Mouse (Mus musculus) embryo, embryonic 10 days (tissue): ENCODE results near the gene Adamts15.

Experiments
- DNase-seq: peaks from one replicate; pipeline ENCODE4 v3.0.0-alpha.2; 2015; ENCODE audit warnings: low spot score

Adamts15 gene

DNA sequence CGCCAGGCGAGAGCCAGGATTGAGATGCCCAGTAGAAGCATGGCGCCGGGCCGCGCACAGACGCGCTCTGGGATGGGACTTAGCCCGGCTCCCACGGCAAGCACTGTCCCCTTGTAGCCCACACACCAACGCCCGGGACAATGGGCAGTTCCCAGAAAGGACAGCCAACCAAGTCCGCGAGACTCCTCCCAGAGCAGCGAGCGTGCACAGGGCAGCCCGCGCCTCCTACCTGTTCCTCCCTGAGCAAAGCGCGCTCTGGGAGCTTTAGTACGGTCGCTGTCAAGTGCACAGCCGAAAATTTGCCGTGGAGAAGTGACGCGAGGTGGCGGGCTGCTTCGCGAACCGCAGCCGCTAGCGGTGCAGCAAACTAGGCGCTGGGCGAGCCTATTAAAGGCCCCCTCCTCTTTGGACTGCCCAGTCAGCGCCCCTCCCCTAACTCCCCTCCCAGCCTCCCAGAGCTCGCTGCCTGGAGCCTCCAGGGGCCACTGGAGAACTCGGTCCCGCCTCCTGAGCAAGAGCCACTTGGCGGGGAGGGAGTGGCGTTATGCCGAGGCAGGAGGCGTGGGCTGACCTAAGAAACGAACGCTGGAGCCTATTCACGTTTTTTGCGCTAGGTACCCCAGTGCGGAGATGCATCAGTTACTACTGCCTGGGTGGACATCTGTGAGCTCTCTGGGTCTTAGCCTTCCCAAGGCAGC lies at the start of gene Adamts15:
TSS of gene Adamts15 (minus strand) at position 256 of the 698 bp plus-strand sequence.
- peak; percentile 84 for DNase-seq

DNA sequence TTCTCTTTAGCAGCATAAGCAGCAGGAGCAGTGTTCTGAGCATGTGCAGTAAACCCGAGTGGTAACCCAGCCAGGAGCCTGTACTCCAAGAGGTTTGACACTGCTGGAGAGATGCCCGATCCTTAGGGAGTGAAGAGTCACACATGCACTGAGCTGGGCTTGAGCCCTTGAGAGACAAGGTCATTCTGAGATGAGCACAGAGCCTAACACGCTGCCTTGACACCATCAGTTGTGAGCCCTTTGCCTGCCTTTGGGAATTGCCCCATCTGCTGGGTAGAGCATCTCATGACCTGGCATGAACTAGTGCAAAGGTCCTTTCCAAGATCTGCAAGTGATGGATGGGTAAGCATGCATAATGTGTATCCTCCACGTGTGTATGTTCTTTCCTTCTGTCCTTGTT lies 49.7 kb upstream of the Adamts15 start:
- DNase-seq: no peak

DNA sequence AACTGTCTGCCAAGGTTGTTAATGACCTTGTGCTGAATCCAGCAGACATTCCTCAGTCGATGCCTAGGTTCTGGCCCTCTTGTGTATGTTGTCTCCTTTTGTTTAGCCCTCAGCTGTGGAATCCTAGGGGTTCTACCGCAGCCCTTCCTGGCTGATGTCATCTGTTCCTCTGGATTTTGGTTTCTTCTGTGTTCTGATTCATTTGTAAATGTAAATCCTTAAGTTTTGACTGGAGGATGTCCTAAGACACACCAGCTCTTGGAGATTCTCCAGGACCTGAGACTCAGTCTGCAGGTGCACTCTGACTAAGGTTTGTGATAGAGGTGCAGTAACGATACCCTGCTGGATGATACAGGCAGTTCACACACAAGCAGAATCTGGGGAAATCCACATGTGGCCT lies 47.7 kb upstream of the Adamts15 start:
- no peak for DNase-seq

DNA sequence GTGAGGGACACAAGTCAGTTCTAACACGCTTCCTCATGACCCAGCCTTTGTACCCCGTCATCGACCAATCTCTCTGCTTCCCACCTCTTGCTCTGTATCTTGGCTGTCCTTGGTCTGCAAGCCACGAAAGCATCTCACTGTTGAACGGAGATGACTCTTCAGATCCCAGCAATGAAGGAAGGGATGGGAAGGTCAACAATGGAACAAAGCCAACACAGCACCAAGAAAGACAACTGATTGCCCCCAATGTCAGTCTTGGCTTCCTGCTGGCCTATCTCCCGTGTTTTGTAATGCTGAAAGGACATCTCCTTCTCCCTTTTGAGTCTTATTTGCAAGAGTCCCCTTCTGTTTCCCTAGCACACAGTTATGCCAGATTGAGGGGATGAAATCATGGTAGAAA lies 45.9 kb upstream of the Adamts15 start:
- DNase-seq: no peak

DNA sequence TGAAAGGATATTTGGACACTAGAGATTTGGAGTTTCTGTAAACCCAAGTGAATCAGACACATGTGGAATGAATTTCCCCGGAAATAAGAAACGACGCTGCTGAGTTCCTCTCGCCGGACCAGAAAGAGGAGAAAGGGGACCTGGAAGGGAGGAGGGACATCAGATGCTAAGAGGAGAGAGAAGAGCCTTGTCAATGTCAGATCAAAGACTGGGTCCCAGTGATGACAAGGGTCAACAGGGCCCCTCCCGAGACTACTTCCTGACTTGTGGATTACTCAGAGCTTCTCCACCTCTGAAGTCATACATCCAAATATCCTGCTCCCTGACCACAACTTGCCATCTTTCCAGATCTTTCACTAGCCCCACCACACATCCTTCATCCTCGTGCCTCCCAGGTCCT lies 44.6 kb upstream of the Adamts15 start:
- DNase-seq: no peak

DNA sequence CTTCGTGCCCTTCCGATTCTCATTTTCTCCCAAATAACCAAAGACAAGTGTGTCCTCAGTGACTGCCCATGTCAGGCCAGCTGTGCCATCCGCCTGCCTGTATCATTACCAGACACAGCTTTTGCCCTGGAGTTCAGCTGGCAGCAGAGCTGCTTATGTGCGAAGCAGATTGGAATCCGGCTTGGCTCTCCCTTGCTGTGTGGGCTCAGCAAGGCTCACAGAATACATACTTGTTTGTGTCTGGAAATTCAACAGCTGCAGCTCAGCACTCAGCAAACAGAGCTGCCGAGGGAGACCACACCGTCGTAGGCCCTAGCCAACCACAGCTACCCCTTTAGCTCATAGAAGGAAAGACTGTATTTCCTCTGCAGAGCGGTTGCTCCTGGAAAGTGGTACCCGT lies 42.4 kb upstream of the Adamts15 start:
- no peak for DNase-seq

DNA sequence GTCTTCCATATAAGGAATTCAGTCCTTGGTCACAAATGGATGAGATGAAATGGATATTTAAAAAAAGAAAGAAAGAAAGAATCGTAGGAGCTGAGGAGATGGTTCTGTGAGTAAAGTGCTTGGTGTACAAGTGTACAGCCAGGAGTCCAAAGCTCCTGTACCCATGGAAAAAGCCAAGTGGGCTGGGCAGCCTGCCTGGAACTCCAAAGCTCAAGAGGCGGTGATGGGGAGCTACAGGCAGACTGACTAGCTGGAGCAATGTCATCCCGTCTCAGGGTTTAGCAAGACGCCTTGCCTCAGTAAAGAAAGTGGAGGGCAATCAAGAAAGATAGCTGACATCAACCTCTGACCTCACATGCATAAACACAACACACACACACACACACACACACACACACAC lies 41.5 kb upstream of the Adamts15 start:
- no peak for DNase-seq

DNA sequence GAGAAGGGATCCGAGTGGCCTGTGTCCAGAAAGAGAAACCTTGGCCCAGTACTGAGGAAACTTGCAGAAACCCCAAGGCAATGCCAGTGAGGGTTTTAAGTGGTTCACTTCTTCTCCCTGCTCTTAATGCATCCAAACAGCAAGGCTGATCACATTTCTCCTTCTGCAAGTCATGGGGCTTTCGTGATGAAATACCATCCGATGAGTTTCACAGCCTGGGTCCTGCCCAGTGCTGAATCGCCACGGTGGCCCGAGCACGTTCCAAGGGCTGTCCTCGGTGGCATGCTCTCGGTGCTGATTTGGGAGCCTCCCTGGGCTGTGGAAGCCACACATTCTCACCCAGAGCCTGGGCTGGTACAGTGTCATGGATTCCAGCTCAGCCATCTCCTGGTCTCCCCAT lies 33.0 kb upstream of the Adamts15 start:
- no peak for DNase-seq

DNA sequence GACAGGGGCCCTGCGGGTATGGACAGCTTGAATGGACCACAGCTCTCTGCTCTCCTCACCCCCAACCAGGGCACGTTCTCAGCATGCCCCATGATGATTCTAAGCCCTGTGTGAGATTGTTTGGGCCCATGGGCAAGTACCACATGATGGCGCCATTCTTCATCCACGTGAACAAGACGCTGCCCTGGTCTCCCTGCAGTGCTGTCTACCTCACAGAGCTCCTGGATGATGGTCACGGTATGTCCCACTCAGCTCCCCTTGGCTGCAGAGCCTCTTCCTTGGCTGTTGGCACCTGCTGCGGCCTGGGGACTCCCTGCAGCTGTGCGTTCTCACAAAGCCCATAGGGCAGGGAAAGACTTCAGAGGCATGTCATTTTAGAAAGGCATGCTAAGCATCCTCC lies 31.0 kb upstream of the Adamts15 start:
- peak; percentile 49 for DNase-seq

DNA sequence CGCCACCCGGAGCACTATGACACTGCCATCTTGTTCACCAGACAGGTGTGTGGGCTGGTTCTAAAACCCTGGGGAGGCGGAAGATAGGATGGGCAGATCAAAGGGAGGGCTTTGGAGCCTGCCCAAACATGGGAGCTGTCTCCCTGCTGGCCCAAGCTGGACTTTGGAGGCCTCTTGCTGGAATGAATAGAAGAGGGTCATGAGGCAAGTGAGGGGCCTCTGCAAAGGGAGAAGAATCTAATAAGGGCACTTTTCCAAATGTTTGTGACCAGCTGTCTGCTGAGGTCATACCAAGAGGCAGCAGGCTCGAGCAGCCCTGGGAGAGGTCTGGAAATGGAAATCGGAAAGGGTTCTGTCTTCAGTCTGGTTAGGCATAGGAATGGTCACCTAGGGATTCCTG lies 29.2 kb upstream of the Adamts15 start:
- no peak for DNase-seq

DNA sequence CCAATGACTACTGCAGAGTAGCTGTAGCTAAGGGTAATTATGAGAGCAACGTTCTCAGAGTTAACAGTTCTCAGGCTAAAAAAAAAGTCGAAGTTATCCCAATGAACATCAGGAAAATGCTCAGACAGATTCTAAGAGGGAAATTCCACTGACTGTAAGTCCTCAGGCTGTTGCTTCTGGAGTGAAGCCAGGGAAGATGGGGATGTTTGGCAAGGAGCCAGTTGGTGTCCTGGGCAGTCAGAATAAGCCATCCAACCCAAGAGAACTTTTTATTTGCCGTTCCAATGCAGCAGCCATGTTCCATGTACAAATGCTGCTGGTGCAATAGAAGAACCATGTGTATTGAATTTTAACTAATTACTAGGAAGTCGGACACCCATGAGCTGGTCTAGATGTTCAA lies 28.3 kb upstream of the Adamts15 start:
- no peak for DNase-seq

DNA sequence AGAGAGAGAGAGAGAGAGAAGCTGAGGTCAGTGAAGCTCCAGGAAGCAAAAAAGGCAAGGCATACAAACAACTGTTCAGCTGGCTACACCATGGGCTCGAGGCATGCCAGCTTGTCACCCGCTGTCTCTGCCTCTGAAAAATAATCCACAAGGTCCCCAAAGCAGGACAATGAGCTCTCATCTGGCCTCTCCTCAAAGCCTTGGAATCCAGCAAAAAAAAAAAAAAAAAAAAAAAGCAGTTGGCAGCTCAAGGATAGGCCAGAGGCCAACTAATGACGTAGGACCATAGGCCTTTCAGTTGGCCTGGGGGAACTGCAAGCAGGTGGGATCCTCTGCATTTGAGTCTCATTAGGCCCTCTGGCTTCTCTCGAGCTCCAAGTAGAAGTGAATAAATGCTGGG lies 27.7 kb upstream of the Adamts15 start:
- no peak for DNase-seq

DNA sequence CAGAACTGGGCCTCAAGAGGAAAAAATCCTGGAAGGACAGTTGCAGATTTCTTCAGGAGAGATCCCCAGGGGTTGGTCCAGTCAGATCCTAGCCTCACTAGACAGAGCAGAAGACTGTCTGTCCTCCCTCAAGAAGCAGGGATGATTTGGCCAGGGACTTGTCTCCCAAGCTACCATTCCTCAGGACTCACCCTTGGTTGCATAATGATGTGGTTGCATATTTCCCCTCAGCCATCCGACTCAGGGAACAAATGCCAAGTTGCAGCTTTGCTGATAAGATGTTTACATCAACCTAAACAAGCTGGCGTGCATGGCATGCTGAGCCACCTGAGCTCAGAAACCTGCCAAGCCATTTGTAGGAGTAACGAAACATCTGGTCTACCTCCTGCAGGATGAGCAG lies 27.2 kb upstream of the Adamts15 start:
- DNase-seq: no peak

DNA sequence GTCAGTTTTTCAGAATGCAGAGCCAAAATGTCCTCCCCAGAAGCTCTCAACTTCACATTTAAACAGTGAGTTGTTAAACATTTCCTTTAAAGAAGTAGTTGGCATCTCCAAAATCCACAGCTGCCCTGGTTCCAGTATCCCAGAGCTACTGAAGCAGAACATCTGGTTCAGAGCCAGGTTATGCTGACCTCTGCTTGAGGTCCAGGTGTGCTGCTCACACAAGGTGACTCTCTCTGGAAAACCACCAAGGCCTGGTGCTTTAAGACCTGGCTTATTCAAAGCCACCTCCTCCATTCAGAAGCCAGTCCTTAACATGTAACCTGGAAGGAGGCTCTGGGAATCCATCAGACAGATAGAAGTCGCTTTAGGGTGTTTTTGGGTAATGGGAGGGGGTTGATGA lies 23.0 kb upstream of the Adamts15 start:
- DNase-seq: no peak

DNA sequence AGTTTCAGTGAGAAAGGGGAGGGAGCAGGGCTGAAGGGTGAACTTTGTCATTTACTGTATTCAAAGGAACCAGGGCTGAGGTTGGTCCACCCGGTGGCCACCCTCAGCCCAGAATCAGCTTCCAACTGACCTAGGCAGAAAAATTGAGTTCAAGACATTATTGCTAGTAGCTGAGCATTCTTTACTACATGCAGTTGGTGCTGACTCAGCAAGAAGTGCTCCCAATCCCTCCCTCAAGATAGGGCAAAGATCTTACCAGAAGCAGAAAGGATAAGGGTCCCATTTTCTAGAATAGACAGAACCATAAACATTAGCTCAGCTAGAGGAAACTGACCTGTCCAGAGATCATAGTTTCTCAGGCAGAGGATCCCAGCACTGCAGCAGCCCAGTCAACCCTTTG lies 22.0 kb upstream of the Adamts15 start:
- DNase-seq: no peak

DNA sequence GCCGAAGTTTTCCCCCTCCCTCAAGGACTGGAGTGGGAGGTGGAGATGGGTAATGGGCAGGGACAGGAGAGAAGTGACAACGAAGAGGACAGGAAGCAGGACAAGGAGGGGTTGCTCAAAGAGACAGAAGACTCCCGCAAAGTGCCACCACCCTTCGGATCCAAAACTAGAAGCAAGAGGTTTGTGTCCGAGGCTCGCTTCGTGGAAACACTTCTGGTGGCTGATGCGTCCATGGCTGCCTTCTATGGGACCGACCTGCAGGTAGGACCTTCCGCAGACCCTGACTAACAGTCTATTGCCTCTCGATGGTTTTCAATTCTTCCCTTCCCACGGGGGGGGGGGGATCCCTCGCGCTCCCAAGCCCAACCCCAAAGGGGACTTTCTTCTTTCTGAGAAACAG lies 21.1 kb upstream of the Adamts15 start:
- peak; percentile 37 for DNase-seq

DNA sequence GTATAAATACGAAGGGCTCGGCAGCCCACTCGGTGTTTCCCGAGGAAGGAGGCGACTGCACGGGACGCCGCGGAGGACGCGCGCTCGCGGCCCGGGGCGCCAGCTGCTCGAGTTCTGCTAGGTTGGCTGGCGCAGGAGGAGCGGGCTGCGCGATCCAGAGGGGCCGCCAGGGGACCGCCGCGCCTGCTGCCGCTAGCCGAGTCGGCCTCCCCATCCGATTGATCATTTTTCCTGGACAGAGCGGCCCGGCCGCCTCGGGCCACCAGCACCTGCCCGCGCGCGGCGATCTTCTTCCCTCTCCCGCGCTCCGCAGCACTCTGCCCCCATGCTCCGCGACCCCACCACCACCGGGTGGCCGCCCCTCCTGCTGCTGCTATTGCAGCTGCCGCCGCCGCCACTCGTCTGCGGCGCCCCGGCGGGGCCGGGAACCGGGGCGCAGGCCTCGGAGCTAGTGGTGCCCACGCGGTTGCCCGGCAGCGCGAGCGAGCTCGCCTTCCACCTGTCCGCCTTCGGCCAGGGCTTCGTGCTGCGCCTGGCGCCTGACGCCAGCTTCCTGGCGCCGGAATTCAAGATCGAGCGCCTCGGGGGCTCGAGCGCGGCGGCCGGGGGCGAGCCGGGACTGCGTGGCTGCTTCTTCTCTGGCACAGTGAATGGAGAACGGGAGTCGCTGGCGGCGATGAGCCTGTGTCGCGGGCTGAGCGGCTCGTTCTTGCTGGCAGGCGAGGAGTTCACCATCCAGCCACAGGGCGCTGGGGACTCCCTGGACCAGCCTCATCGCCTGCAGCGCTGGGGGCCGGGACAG lies 20.5 kb upstream of the Adamts15 start, which contains the start of gene Adamts8:
TSS of gene Adamts8 (plus strand) at position 51 of the 802 bp plus-strand sequence.
- DNase-seq: peak; percentile 85

DNA sequence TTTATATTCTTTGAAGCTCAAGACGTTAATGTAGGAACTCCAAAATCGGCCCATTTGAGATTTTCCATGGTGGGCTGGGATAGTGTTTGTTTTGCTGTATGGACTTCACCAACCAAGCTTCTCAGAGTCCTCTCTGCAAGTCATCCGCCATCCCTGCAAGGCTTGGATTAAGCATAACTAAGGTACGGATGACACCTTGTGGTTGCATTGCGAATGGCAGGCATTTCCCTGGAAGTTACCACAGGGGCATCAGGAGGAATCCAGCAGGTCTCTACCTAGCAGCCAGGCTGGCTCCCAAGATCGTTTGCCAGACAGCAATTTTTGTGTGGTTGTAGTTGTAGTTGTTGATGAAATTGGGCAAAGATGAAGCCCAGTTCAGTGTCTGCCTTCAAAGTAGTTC lies 18.1 kb upstream of the Adamts15 start:
- peak; percentile 97 for DNase-seq

DNA sequence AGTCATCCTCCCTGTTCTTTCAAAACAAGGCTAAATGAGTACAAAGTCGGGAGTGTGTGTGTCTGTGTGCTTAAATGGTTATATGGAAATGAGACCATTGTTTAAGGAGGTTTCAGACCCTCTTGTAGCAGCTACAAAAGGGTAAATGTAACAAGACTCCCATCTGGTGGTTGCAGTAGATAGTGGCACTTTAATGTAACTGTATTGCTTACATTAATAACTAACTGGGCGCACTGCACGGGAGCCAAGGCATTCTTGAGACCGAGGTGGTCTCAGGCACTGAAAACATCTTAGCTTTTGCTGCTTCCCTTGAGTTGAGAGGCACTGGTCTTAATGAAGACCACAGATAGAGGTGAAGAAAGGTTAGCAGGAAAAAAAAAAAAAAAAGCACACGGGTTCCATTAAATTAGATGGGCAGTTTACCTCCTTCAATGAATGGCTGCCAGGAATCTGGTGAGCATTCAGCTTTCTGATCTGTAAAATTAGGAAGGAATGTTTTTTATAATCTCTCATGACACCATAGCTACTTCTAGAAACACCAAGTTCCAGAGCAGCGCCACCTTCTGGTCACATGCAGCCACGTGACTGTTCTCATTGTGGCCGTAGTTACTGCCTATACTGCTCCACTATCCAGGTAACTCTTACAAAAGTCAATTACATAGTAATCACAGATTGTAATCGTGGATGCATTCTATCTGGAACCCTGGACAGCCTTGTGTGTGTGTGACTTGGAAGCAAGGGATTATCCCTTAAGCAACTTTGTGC lies 14.6 kb upstream of the Adamts15 start:
- DNase-seq: peak; percentile 79

DNA sequence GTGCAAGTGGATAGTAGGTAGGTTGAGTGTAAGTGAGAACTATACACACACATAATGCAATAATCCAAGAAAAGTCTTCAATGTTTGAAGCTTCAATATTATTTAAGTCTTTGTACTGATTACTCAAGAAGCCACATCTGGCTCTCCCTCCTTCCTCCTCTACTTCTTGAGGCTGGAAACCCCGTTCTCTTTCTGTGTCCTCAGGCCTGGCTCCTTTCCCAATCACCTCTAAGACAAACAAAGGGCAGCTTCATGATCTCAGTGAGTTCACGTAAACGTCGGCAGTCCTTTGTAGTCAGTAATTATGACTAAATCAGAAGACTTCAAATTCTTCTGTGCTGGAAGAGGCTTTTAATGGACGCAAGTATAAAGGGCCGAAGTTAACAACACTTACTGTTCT lies 12.6 kb upstream of the Adamts15 start:
- DNase-seq: no peak

DNA sequence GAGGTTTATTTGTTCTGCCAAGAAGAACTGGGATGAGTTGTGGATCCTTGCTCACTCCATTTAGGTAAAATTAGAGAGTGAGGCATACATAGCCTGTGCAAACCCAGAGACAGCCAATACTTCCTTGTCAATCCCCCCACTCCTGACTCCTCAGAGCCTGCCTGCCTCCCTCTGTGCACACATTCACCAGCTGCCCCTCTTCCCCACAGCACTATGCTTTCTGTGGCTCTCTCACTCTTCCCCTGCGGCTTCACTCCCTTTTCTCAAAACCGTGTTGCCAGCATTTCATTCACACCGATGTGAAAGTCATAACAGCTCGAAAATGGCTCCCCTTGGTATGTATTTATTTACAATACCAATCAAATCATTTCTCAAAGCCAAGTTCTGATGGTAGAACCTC lies 10.1 kb upstream of the Adamts15 start:
- no peak for DNase-seq

DNA sequence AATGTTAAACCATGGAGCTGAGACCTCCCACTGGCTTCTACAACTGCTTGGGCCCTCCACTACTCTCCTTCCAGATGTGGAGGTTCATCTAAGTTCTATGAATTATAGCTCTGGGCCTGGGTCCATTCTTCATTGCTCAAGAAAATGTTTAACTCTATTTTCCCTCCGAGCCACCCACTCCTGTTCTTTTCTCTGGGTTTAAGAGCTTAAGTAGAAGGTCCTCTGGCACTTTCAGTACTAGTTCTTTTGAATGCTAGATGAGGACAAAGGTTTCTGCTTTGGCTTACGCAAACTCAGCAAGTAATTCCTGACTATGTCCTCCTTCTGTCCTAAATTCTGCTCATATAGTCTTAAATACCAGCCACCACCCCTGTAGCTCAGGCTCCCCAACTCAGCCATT lies 6.5 kb upstream of the Adamts15 start:
- no peak for DNase-seq
